Mouse (Mus musculus): ENCODE results near the gene Cdkn1b.

The Cdkn1b gene

DNA sequence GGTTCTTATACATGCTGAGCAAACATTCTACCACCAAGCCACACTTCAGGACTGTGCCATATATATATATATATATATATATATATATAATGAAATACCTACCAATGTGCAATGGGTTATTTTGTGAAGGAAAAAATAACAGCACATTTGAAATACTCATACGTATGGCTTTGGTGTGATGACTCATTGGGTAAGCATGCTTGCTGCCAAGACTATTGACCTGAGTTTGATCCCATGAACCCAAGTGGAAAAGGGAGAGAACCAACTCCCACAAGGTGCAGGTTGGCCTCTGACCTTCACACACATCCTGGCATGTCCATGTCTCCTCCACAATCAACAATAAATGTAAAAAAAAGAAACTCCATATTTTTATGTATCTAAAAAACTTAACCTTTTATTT is 48.1 kb downstream of the Cdkn1b start:
- DNase-seq (ENCODE audit: low read depth, low spot score) = no peak

GRCm38 (mm10) chr6:134969498-134969897 is 49.3 kb downstream of the Cdkn1b start:
- no peak for DNase-seq (ENCODE audit: low read depth, low spot score)

DNA sequence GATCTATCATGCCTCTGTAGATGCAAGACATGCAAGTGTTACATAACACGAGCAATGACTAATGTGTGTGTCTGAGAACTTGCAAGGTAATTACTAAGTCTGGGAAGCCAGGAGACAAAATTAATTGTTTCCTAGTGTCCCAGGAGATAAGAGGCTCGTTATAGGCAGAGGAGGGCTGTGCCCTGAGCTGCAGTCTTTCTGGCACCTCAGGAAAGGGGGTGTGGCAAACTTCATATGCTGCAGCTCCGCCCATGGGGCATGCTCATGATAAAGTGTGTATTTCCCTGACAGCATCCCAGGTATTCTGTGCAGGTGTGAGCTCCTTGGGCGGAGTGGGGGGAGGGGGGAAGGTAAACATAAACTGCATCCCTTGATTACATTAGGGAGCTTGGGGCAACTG is 51.9 kb downstream of the Cdkn1b start:
- DNase-seq (ENCODE audit: low read depth, low spot score) = no peak
